Mouse (Mus musculus): ENCODE data around the gene Tbata.

Gene Tbata

DNA sequence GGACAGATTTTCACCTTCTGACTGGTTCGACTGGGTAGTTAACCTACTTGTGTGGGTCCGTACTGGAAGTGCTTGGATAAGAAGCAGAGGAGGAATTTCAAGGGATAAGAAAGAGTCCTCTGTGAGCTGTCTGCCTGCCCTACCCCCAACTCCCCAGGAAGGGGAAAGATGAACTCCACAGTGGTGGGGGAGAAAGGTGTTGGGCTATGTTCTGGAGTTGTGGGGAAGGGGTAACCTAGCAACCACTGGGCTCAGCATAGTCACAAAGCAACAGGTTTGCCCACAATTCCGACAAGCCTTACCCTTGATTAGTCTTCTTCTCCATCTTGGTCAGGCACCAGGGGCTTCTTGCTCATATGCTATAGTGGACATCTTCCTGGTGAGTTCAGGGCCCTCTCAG, at the start of gene Tbata:
Gene Tbata, plus strand, starts transcription at position 301 of the 400 bp plus-strand sequence.
- in situ Hi-C loops (cut with MboI; ENCODE audit: unreplicated experiment in 2 of 2): no loop called here

DNA sequence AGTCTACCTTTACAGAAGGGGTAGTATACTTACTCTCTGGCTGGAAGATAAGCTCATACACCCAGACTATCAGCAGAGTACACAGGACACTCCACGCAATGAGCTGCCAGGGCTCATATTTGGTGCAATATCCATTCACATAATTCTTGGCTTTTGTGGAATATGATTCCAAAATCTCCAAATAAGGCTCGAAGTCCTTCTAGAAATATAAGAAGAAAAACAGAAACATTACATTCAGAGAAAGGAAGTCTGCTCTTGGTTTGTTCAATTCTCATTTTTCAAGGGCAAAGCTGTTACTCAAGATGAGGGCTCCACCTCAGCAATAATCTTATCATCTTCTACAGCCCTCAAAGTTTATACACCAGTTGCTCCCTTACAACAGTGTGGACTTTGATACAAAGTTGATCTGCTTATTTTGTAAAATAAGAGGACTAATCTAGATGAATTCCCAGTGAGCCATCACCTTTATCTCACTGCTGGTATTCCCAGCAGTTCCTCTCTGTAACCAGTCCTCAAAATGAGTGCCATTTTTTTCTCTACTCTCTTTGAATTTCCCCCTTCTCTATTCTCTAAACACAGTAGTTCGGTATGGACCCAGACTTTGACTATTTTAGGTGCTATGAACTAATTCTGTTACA, 48.4 kb upstream of the Tbata start:
- in situ Hi-C loops (cut with MboI; ENCODE audit: unreplicated experiment in 2 of 2): loop anchor here in 1 of 2 experiments (25.0 kb wide), 1 partner anchor 1639 kb away; no protein-coding TSS in a partner anchor

DNA sequence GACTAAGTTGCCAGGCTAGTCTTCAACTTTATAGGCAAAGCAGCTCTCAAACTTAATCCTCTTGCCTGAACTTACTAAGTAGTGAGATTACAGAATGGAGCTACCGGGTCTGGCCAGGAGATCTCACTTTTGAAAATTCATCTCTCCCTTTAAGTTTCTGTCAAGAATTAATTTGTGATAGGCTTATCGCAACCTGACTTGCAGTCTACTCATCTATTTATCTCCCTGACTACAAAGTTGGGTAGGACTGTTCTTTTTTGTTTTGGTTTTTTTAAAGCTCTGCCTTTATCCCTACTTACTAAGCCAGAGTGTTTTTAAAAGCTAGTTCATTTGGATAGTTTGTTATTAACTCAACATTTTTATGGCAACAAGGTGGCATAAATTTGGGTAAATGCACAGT, 47.3 kb upstream of the Tbata start:
- in situ Hi-C loops (cut with MboI; ENCODE audit: unreplicated experiment in 2 of 2): loop anchor here in 1 of 2 experiments (25.0 kb wide), 1 partner anchor 1638 kb away; no protein-coding TSS in a partner anchor

GRCm38 (mm10) chr10:61128701-61129365, 42.9 kb upstream of the Tbata start:
- in situ Hi-C loops (cut with MboI; ENCODE audit: unreplicated experiment in 2 of 2): loop anchor here (25.0 kb wide), 4 partner anchors 1042 to 1333 kb away; partner anchors contain the start of gene Dnajb12 (in 1 of the 2)

DNA sequence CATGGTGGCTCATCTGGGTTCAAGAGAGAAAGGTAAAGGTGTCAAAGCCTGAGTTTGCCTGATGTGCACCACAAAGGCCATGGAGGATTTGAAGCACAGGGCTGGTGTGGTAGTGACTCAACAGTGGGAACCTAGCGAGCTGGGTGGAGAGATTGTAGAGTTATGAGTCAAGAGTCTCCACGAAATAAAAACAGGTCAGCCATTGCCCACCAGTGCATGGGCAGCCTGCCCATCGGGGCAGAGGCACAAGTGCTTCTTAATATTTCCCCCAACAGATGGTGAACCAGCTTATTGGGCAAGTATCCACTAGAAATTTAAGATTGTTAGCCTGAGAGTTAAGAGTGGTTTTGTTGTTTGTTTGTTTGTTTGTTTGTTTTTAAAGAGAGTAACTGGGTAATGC, 40.8 kb upstream of the Tbata start:
- in situ Hi-C loops (cut with MboI; ENCODE audit: unreplicated experiment in 2 of 2): loop anchor here (25.0 kb wide), 4 partner anchors 1044 to 1331 kb away; partner anchors contain the start of gene Dnajb12 (in 1 of the 2)

GRCm38 (mm10) chr10:61134041-61134440, 37.7 kb upstream of the Tbata start:
- in situ Hi-C loops (cut with MboI; ENCODE audit: unreplicated experiment in 2 of 2): loop anchor here (25.0 kb wide), 4 partner anchors 1047 to 1328 kb away; partner anchors contain the start of gene Dnajb12 (in 1 of the 2)

GRCm38 (mm10) chr10:61135226-61135839, 36.4 kb upstream of the Tbata start:
- in situ Hi-C loops (cut with MboI; ENCODE audit: unreplicated experiment in 2 of 2): loop anchor here (25.0 kb wide), 4 partner anchors 1048 to 1327 kb away; partner anchors contain the start of gene Dnajb12 (in 1 of the 2)

DNA sequence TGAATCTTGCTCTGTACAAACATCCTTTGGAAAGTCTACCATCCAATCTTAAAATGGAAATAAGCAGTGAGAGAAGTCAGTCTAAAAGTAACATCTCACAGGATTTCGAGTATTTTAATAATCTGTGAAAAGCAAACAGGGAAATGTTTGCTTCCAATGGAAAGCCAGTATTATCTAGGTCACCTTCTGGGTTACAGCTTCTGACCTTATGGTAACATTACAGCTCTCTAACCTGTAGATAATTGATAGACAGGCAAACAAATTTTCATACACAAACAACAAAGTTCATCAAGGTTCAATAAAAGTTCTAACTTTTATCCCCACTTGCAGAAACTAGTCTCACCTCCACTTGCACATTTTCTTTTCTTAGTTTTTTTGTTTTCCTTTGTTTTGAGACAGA, 34.2 kb upstream of the Tbata start:
- in situ Hi-C loops (cut with MboI; ENCODE audit: unreplicated experiment in 2 of 2): loop anchor here (25.0 kb wide), 4 partner anchors 1050 to 1325 kb away; partner anchors contain the start of gene Dnajb12 (in 1 of the 2)

GRCm38 (mm10) chr10:61143343-61143742, 28.4 kb upstream of the Tbata start:
- in situ Hi-C loops (cut with MboI; ENCODE audit: unreplicated experiment in 2 of 2): loop anchor here (10.0 to 25.0 kb wide), 6 partner anchors 311 to 1319 kb away; partner anchors contain the start of genes Dnajb12 (in 1 of the 2) and Eif4ebp2 (in 1 of the 2)

- in situ Hi-C loops (cut with MboI; ENCODE audit: unreplicated experiment in 2 of 2): loop anchor here (10.0 to 25.0 kb wide), 6 partner anchors 309 to 1317 kb away; partner anchors contain the start of genes Dnajb12 (in 1 of the 2) and Eif4ebp2 (in 1 of the 2)
These were observed 26.0 kb upstream of the Tbata start for GRCm38 (mm10) chr10:61145766-61146118.

DNA sequence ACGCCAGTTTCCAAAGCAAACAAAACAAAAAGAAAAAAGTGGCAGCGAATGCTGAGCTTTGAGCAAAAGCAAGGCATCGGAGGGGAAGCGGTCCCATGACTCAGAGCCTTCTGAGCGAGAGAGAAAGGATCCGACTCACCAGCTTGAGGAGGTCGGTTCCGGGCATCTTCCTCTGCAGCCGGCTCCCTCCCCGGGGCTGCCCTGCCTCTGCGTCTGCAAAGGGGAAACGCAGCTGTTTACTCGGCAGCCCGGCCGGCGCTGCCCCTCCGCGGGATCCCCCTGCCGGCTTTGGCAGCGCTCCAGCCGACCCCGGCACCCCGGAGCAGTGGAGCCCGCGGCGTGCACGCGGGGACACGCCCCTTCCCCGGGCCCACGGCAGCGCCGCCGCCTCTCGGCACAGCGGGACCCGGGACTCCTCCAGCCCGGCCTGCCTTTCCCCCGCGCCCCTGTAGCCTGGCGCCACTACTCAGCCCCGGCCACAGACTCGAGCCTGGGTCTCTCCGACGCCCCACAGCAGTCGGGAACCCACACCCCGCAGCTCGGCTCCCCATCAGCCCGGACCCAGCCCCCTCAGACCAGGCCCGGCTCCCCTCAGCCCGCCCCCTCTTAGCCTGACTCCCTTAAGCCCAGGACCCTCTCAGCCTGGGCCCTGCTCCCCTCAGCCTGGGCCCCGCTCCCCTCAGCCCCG, 25.5 kb upstream of the Tbata start:
- in situ Hi-C loops (cut with MboI; ENCODE audit: unreplicated experiment in 2 of 2): loop anchor here (10.0 to 25.0 kb wide), 6 partner anchors 309 to 1316 kb away; partner anchors contain the start of genes Dnajb12 (in 1 of the 2) and Eif4ebp2 (in 1 of the 2)

GRCm38 (mm10) chr10:61146807-61147156, 25.0 kb upstream of the Tbata start:
- in situ Hi-C loops (cut with MboI; ENCODE audit: unreplicated experiment in 2 of 2): loop anchor here (10.0 to 25.0 kb wide), 6 partner anchors 308 to 1316 kb away; partner anchors contain the start of genes Dnajb12 (in 1 of the 2) and Eif4ebp2 (in 1 of the 2)

DNA sequence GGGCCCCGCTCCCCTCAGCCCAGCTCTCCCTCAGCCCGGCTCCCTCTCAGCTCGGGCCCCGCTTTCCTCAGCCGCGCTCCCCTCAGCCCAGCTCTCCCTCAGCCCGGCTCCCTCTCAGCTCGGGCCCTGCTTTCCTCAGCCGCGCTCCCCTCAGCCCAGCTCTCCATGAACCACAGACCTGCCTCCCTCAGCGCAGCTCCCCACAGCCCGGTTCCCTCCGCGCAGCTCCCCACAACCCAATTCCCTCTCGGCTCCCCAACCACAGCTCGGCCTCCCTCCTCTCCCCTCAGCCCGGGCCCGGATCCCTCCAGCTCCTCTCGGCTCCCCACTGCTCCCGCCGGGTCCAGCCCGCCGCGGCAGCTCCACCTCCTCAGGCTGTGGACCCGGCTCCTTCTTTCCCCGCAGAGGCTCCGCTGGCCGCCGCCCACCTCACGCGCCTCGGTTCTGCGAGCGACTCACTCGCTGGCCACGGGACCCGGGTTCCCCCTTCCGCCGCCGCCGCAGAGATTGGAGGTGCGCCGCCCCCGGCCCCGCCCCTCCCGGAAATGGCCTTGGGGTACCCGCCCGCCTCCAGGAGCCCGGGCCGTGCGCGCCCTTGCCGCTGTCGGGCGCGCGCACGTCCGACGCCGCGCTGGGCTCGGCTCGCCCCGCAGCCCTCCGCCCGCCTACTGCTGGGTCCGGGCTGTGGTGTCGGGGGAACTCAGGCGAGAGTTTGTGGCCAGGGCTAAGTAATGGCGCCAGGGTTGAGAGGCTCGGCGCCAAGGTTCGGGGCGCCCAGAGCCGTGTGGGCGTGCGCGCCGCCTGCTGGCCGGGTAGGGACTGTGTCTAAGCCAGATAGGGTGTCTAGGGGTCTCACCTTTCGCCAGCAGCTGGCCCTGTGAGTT, 24.4 kb upstream of the Tbata start, which contains the start of gene Sgpl1:
Gene Sgpl1, minus strand, starts transcription at position 547 of the 884 bp plus-strand sequence.
- in situ Hi-C loops (cut with MboI; ENCODE audit: unreplicated experiment in 2 of 2): loop anchor here (10.0 to 25.0 kb wide), 6 partner anchors 307 to 1315 kb away; partner anchors contain the start of genes Dnajb12 (in 1 of the 2) and Eif4ebp2 (in 1 of the 2)

GRCm38 (mm10) chr10:61149476-61149875, 22.3 kb upstream of the Tbata start:
- in situ Hi-C loops (cut with MboI; ENCODE audit: unreplicated experiment in 2 of 2): loop anchor here (10.0 to 25.0 kb wide), 6 partner anchors 305 to 1313 kb away; partner anchors contain the start of genes Dnajb12 (in 1 of the 2) and Eif4ebp2 (in 1 of the 2)

GRCm38 (mm10) chr10:61150616-61151015, 21.1 kb upstream of the Tbata start:
- in situ Hi-C loops (cut with MboI; ENCODE audit: unreplicated experiment in 2 of 2): loop anchor here in 1 of 2 experiments (10.0 kb wide), 1 partner anchor 96 kb away; no protein-coding TSS in a partner anchor

- in situ Hi-C loops (cut with MboI; ENCODE audit: unreplicated experiment in 2 of 2): loop anchor here in 1 of 2 experiments (10.0 kb wide), 1 partner anchor 97 kb away; no protein-coding TSS in a partner anchor
These were observed 19.6 kb upstream of the Tbata start for GRCm38 (mm10) chr10:61152131-61152530.

DNA sequence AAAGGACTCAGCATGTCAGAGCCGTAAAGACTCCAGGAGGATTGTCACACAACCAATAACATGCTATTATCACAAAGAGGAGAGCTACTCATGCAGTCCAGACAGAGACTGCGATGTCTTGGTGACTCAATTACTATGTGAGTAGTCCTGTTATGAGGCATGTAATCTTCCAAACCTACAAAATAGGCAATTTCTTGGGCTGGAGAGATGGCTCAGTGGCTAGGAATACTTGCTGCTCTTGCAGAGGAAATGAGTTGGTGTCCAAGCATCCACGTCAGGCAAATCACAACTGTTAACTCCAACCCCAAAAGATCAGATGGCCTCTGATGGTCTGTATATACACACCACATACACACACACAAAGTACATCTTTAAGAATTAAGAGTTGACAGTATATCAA, 16.1 kb upstream of the Tbata start:
- in situ Hi-C loops (cut with MboI; ENCODE audit: unreplicated experiment in 2 of 2): loop anchor here in 1 of 2 experiments (10.0 kb wide), 1 partner anchor 101 kb away; no protein-coding TSS in a partner anchor

DNA sequence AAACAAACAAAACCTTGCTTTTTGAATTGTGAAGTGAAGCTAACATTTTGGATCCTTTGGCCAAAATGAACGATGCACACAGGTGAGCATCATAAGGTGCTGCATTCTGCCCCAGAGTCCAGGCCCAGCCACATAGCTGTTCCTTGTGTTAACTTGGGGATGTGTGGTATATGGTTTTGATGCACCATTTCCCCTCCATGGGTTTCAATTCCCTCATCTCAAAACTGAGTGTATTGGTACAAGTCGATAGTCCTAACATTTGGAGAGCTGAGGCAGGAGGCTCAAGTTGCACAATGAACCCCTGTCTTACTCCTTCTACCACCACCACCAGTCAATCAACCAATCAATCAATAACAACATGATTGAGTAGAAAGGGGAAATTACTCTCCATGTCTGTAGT, 15.3 kb upstream of the Tbata start:
- in situ Hi-C loops (cut with MboI; ENCODE audit: unreplicated experiment in 2 of 2): loop anchor here in 1 of 2 experiments (10.0 kb wide), 1 partner anchor 102 kb away; no protein-coding TSS in a partner anchor

Data from v-Abl transformed pro-B cells (cell line).